Mouse (Mus musculus) ES-Bruce4 (cell line): ENCODE data around the gene Rnf151. TPM values are rescaled to one million over a fixed set of nuclear protein-coding genes. Genes with fewer than 3 reads are reported as not detected.

Source experiments
- H3K27ac ChIP-seq: 2 replicates; pipeline ENCODE4 v1.5.1; 2012; ENCODE audit warnings: low read length, inconsistent platforms; ENCODE audit not compliant: insufficient read depth
- H3K27me3 ChIP-seq: 2 replicates; pipeline ENCODE4 v1.6.1; 2012; ENCODE audit warnings: mild to moderate bottlenecking, low read length, inconsistent platforms; ENCODE audit not compliant: control insufficient read depth, poor library complexity, insufficient read depth, severe bottlenecking
- H3K36me3 ChIP-seq: 2 replicates; pipeline ENCODE4 v1.6.1; 2012; ENCODE audit warnings: inconsistent platforms, mild to moderate bottlenecking, low read length, moderate library complexity; ENCODE audit not compliant: control insufficient read depth, poor library complexity, insufficient read depth, severe bottlenecking
- H3K4me1 ChIP-seq: one replicate; pipeline ENCODE4 v1.8.1; 2011; ENCODE audit warnings: low read length; ENCODE audit not compliant: control insufficient read depth, insufficient read depth
- H3K4me3 ChIP-seq: 2 replicates; pipeline ENCODE4 v1.5.1; 2011; ENCODE audit warnings: low read depth, mild to moderate bottlenecking, low read length
- H3K9ac ChIP-seq: 2 replicates; pipeline ENCODE4 v1.6.1; 2012; ENCODE audit warnings: low read depth, mild to moderate bottlenecking, inconsistent platforms; ENCODE audit not compliant: poor library complexity, severe bottlenecking
- H3K9me3 ChIP-seq: replicated peaks from 2 replicates; pipeline ENCODE4 v1.6.1; 2012; ENCODE audit warnings: mild to moderate bottlenecking, low read length, inconsistent platforms; ENCODE audit not compliant: control insufficient read depth, poor library complexity, insufficient read depth, severe bottlenecking
- CTCF ChIP-seq: IDR thresholded peaks from one replicate; pipeline ENCODE4 v1.8.1; 2011; ENCODE audit warnings: low read depth, low read length
- EP300 ChIP-seq: IDR thresholded peaks from 2 replicates; pipeline ENCODE4 v1.6.1; 2011; ENCODE audit warnings: low read depth, low read length; ENCODE audit not compliant: insufficient read depth
- POLR2A ChIP-seq: IDR thresholded peaks from one replicate; pipeline ENCODE4 v1.8.1; 2011; ENCODE audit warnings: low read length; ENCODE audit not compliant: insufficient read depth
- polyA plus RNA-seq: library from polyadenylated mRNA; stranded (reverse); fragments of >200 nt; gene quantifications from 2 replicates; pipeline ENCODE4 v1.2.4, GENCODE M21; 2011; ENCODE audit warnings: low read depth; ENCODE audit not compliant: missing spikeins, insufficient read depth, insufficient read length

The Rnf151 gene
- polyA plus RNA-seq, 1 experiment = not detected

DNA sequence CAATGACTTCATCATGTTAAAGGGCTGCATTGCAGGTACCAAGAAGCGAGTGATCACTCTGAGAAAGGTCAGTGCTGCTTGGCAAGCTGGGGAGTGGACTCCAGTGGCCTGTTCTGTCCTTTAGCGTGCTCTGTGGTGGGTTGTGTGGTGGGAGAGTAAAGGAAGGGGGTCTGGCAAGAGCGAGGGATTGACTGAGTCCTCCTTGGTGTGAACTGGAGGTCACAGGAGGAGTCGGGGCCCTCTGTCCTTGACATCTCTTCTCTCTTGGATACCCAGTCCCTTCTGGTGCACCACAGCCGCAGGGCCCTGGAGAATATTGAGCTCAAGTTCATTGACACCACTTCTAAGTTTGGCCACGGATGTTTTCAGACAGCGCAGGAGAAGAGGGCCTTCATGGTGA is 17.6 kb upstream of the Rnf151 start:
- Histone ChIP-seq H3K4me3 (no peak overlapping the region), H3K9ac (peak overlapping the region; percentile 33; the same call in 1 of the 2 replicates), H3K4me1 (peaks cover 2% of the 10 kb centered on the region), H3K27me3 (no peaks in the 10 kb centered on the region), H3K9me3 (no peaks in the 10 kb centered on the region), H3K36me3 (no peaks in the 10 kb centered on the region), H3K27ac (0 out of 2 replicates have a peak overlapping the region, but pooled peaks have one; percentile 23)
- TF ChIP-seq POLR2A (no peak), EP300 (no peak)

DNA sequence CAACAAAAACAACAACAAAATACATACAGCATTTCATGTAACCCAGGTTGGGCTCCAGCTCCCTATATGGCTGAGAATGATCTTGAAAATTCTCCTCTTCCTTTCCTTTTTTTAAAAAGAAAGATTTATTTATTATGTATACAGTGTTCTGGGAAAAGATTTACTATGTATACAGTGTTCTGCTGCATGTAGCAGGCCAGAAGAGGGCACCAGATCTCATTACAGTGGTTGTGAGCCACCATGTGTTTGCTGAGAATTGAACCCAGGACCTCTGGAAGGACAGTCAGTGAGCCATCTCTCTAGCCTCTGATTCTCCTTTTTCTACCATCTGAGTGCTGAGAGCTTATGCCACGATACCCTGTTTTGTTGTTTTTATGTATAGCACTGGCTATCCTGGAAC is 16.6 kb upstream of the Rnf151 start:
- Histone ChIP-seq H3K36me3 (no peaks in the 10 kb centered on the region), H3K9me3 (no peaks in the 10 kb centered on the region), H3K27me3 (no peaks in the 10 kb centered on the region), H3K4me3 (no peak overlapping the region), H3K27ac (no peak overlapping the region), H3K9ac (no peak overlapping the region), H3K4me1 (peaks cover 2% of the 10 kb centered on the region)
- TF ChIP-seq EP300 = no peak
- TF ChIP-seq POLR2A = no peak
- no peak for TF ChIP-seq CTCF

- no peaks in the 10 kb centered on the region for H3K9me3 ChIP-seq
- H3K36me3 ChIP-seq = no peaks in the 10 kb centered on the region
- no peak overlapping the region for H3K9ac ChIP-seq
- no peak for TF ChIP-seq EP300
- no peak for TF ChIP-seq POLR2A
- no peak for TF ChIP-seq CTCF
- no peak overlapping the region for H3K4me3 ChIP-seq
- peaks cover 2% of the 10 kb centered on the region for H3K4me1 ChIP-seq
- H3K27ac ChIP-seq = no peak overlapping the region
- H3K27me3 ChIP-seq = no peaks in the 10 kb centered on the region
These were observed 15.7 kb upstream of the Rnf151 start for GRCm38 (mm10) chr17:24733434-24734050.

GRCm38 (mm10) chr17:24732233-24732935 is 14.5 kb upstream of the Rnf151 start:
- Histone ChIP-seq H3K27ac (no peak overlapping the region), H3K9me3 (no peaks in the 10 kb centered on the region), H3K9ac (no peak overlapping the region), H3K27me3 (no peaks in the 10 kb centered on the region), H3K4me1 (peaks cover 2% of the 10 kb centered on the region), H3K36me3 (no peaks in the 10 kb centered on the region), H3K4me3 (no peak overlapping the region)
- no peak for TF ChIP-seq EP300
- TF ChIP-seq CTCF = no peak
- TF ChIP-seq POLR2A = no peak

DNA sequence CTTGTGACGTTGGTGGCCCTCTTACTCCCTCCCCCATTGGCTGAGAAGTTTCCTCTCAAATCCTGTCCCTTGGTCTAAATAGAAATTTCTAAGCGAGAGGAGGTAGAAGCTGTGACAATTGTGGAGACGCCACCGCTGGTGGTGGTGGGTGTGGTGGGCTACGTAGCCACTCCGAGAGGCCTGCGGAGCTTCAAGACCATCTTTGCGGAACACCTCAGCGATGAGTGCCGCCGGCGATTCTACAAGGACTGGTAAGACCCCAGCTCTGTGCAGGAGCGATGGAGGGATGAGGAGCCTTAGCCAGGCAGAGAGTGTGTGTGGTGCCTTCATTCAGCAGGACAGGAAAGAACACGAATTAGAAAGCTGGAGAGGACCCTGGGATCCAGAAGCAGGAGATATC is 12.9 kb upstream of the Rnf151 start:
- TF ChIP-seq EP300 = no peak
- Histone ChIP-seq H3K27me3 (no peaks in the 10 kb centered on the region), H3K4me1 (peaks cover 2% of the 10 kb centered on the region), H3K36me3 (no peaks in the 10 kb centered on the region), H3K27ac (no peak overlapping the region), H3K4me3 (no peak overlapping the region), H3K9me3 (no peaks in the 10 kb centered on the region), H3K9ac (no peak overlapping the region)

- no peaks in the 10 kb centered on the region for H3K9me3 ChIP-seq
- TF ChIP-seq CTCF = no peak
- TF ChIP-seq POLR2A = no peak
- TF ChIP-seq EP300 = no peak
- H3K27me3 ChIP-seq = no peaks in the 10 kb centered on the region
- no peak overlapping the region for H3K27ac ChIP-seq
- H3K9ac ChIP-seq = no peak overlapping the region
- no peak overlapping the region for H3K4me3 ChIP-seq
- peaks cover 2% of the 10 kb centered on the region for H3K4me1 ChIP-seq
- H3K36me3 ChIP-seq = no peaks in the 10 kb centered on the region
These were observed 11.2 kb upstream of the Rnf151 start for GRCm38 (mm10) chr17:24729067-24729466.
